Mouse (Mus musculus): ENCODE measurements around the gene Pdha2.

GRCm38 (mm10) chr3:141218561-141218960 lies 6.4 kb upstream of the Pdha2 start:
- TF ChIP-seq POLR2A (IDR thresholded peaks at IDR 0.05; ENCODE audit: borderline replicate concordance, low read depth, low read length) (no peak), CTCF (IDR thresholded peaks at IDR 0.05; ENCODE audit: low read depth, low read length) (no peak)

Measured in bone marrow macrophage, adult 2 months (primary cell).